Mouse (Mus musculus): ENCODE data around the gene Pkd1. TPM values are rescaled to one million over a fixed set of nuclear protein-coding genes. Genes with fewer than 3 reads are reported as not detected.

Pkd1 gene
- polyA plus RNA-seq, 1 experiment from 2014 or later = 20.6 TPM

GRCm38 (mm10) chr17:24597989-24598388, 48.4 kb downstream of the Pkd1 start:
- Histone ChIP-seq H3K9me3 (ENCODE audit: control insufficient read depth, low read length) (no peaks in the 10 kb centered on the region), H3K27ac (ENCODE audit: low read depth, low read length) (no peak overlapping the region), H3K9ac (ENCODE audit: low read length) (no peak overlapping the region), H3K4me1 (ENCODE audit: control insufficient read depth, insufficient read depth, low read length) (no peaks in the 10 kb centered on the region), H3K27me3 (ENCODE audit: control insufficient read depth, insufficient read depth, low read length) (no peaks in the 10 kb centered on the region), H3K36me3 (ENCODE audit: control insufficient read depth, insufficient read depth, low read length) (peaks cover 57% of the 10 kb centered on the region), H3K4me2 (ENCODE audit: low read depth) (no peak overlapping the region), H3K4me3 (ENCODE audit: low read depth, low read length) (no peak overlapping the region)
- 90% methylated on average over 3 of the region's 3 CpGs for WGBS
- DNase-seq (ENCODE audit: low spot score) (no peak), ATAC-seq (ENCODE audit: insufficient read depth, low FRiP score, low TSS enrichment) (no peak)

GRCm38 (mm10) chr17:24600502-24600901, 50.9 kb downstream of the Pkd1 start:
- ATAC-seq (ENCODE audit: insufficient read depth, low FRiP score, low TSS enrichment) (no peak), DNase-seq (ENCODE audit: low spot score) (no peak)
- H3K36me3 ChIP-seq (ENCODE audit: control insufficient read depth, insufficient read depth, low read length) = peaks cover 39% of the 10 kb centered on the region
- H3K4me3 ChIP-seq (ENCODE audit: low read depth, low read length) = no peak overlapping the region
- H3K4me2 ChIP-seq (ENCODE audit: low read depth) = no peak overlapping the region
- no peaks in the 10 kb centered on the region for H3K9me3 ChIP-seq (ENCODE audit: control insufficient read depth, low read length)
- no peak overlapping the region for H3K27ac ChIP-seq (ENCODE audit: low read depth, low read length)
- H3K27me3 ChIP-seq (ENCODE audit: control insufficient read depth, insufficient read depth, low read length) = no peaks in the 10 kb centered on the region
- 89% methylated on average over 4 of the region's 4 CpGs for WGBS
- no peaks in the 10 kb centered on the region for H3K4me1 ChIP-seq (ENCODE audit: control insufficient read depth, insufficient read depth, low read length)
- no peak overlapping the region for H3K9ac ChIP-seq (ENCODE audit: low read length)

- Histone ChIP-seq H3K9ac (ENCODE audit: low read length) (no peak overlapping the region), H3K27me3 (ENCODE audit: control insufficient read depth, insufficient read depth, low read length) (no peaks in the 10 kb centered on the region), H3K27ac (ENCODE audit: low read depth, low read length) (no peak overlapping the region), H3K9me3 (ENCODE audit: control insufficient read depth, low read length) (no peaks in the 10 kb centered on the region), H3K4me2 (ENCODE audit: low read depth) (no peak overlapping the region), H3K4me3 (ENCODE audit: low read depth, low read length) (no peak overlapping the region), H3K4me1 (ENCODE audit: control insufficient read depth, insufficient read depth, low read length) (no peaks in the 10 kb centered on the region), H3K36me3 (ENCODE audit: control insufficient read depth, insufficient read depth, low read length) (peaks cover 29% of the 10 kb centered on the region)
- DNase-seq (ENCODE audit: low spot score) = no peak
- 98% methylated on average over 8 of the region's 8 CpGs for WGBS
- no peak for ATAC-seq (ENCODE audit: insufficient read depth, low FRiP score, low TSS enrichment)
Observed at GRCm38 (mm10) chr17:24603961-24604360, 54.3 kb downstream of the Pkd1 start.

DNA sequence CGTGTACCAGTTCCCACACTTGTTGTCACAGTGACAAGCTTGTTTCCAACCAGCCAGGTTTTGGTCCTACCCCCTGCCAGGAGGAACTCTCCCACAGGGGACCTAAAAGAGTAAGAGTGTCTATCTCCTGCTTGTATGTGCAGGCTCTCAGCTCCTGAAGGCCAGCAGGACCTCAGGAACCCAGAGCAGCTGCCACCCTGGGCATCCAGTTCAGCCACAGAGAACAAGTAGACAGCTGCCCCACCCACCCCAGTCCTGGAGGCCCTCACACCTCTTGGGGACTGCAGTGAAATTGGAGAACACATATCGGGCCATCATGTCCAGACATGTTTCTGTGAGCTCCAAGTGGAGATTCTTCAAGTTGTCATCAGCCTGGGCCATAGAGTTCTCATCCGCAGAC, 54.9 kb downstream of the Pkd1 start:
- Histone ChIP-seq H3K27ac (ENCODE audit: low read depth, low read length) (no peak overlapping the region), H3K27me3 (ENCODE audit: control insufficient read depth, insufficient read depth, low read length) (no peaks in the 10 kb centered on the region), H3K4me2 (ENCODE audit: low read depth) (no peak overlapping the region), H3K4me1 (ENCODE audit: control insufficient read depth, insufficient read depth, low read length) (no peaks in the 10 kb centered on the region), H3K9me3 (ENCODE audit: control insufficient read depth, low read length) (no peaks in the 10 kb centered on the region), H3K36me3 (ENCODE audit: control insufficient read depth, insufficient read depth, low read length) (peaks cover 24% of the 10 kb centered on the region), H3K4me3 (ENCODE audit: low read depth, low read length) (no peak overlapping the region), H3K9ac (ENCODE audit: low read length) (no peak overlapping the region)
- WGBS = 92% methylated on average over 3 of the region's 3 CpGs
- ATAC-seq (ENCODE audit: insufficient read depth, low FRiP score, low TSS enrichment) = no peak
- DNase-seq (ENCODE audit: low spot score) = no peak

- 90% methylated on average over 4 of the region's 4 CpGs for WGBS
- Histone ChIP-seq H3K4me1 (ENCODE audit: control insufficient read depth, insufficient read depth, low read length) (no peaks in the 10 kb centered on the region), H3K36me3 (ENCODE audit: control insufficient read depth, insufficient read depth, low read length) (peaks cover 11% of the 10 kb centered on the region), H3K27me3 (ENCODE audit: control insufficient read depth, insufficient read depth, low read length) (no peaks in the 10 kb centered on the region), H3K9me3 (ENCODE audit: control insufficient read depth, low read length) (no peaks in the 10 kb centered on the region), H3K4me2 (ENCODE audit: low read depth) (no peak overlapping the region), H3K9ac (ENCODE audit: low read length) (no peak overlapping the region), H3K4me3 (ENCODE audit: low read depth, low read length) (no peak overlapping the region), H3K27ac (ENCODE audit: low read depth, low read length) (no peak overlapping the region)
- ATAC-seq (ENCODE audit: insufficient read depth, low FRiP score, low TSS enrichment) = no peak
- no peak for DNase-seq (ENCODE audit: low spot score)
Observed at GRCm38 (mm10) chr17:24608370-24608769, 58.7 kb downstream of the Pkd1 start.

- Histone ChIP-seq H3K36me3 (ENCODE audit: control insufficient read depth, insufficient read depth, low read length) (peaks cover 16% of the 10 kb centered on the region), H3K9me3 (ENCODE audit: control insufficient read depth, low read length) (no peaks in the 10 kb centered on the region), H3K4me2 (ENCODE audit: low read depth) (no peak overlapping the region), H3K27ac (ENCODE audit: low read depth, low read length) (no peak overlapping the region), H3K4me1 (ENCODE audit: control insufficient read depth, insufficient read depth, low read length) (no peaks in the 10 kb centered on the region), H3K27me3 (ENCODE audit: control insufficient read depth, insufficient read depth, low read length) (no peaks in the 10 kb centered on the region), H3K9ac (ENCODE audit: low read length) (no peak overlapping the region), H3K4me3 (ENCODE audit: low read depth, low read length) (no peak overlapping the region)
- ATAC-seq (ENCODE audit: insufficient read depth, low FRiP score, low TSS enrichment) = no peak
- 94% methylated on average over 8 of the region's 8 CpGs for WGBS
- no peak for DNase-seq (ENCODE audit: low spot score)
Observed at GRCm38 (mm10) chr17:24608874-24609273, 59.2 kb downstream of the Pkd1 start.

- WGBS = 87% methylated on average over 2 of the region's 2 CpGs
- Histone ChIP-seq H3K9ac (ENCODE audit: low read length) (no peak overlapping the region), H3K9me3 (ENCODE audit: control insufficient read depth, low read length) (no peaks in the 10 kb centered on the region), H3K4me1 (ENCODE audit: control insufficient read depth, insufficient read depth, low read length) (no peaks in the 10 kb centered on the region), H3K36me3 (ENCODE audit: control insufficient read depth, insufficient read depth, low read length) (peaks cover 22% of the 10 kb centered on the region), H3K27ac (ENCODE audit: low read depth, low read length) (no peak overlapping the region), H3K4me2 (ENCODE audit: low read depth) (no peak overlapping the region), H3K27me3 (ENCODE audit: control insufficient read depth, insufficient read depth, low read length) (no peaks in the 10 kb centered on the region), H3K4me3 (ENCODE audit: low read depth, low read length) (no peak overlapping the region)
- DNase-seq (ENCODE audit: low spot score) (no peak), ATAC-seq (ENCODE audit: insufficient read depth, low FRiP score, low TSS enrichment) (no peak)
Observed at GRCm38 (mm10) chr17:24610711-24611110, 61.1 kb downstream of the Pkd1 start.

DNA sequence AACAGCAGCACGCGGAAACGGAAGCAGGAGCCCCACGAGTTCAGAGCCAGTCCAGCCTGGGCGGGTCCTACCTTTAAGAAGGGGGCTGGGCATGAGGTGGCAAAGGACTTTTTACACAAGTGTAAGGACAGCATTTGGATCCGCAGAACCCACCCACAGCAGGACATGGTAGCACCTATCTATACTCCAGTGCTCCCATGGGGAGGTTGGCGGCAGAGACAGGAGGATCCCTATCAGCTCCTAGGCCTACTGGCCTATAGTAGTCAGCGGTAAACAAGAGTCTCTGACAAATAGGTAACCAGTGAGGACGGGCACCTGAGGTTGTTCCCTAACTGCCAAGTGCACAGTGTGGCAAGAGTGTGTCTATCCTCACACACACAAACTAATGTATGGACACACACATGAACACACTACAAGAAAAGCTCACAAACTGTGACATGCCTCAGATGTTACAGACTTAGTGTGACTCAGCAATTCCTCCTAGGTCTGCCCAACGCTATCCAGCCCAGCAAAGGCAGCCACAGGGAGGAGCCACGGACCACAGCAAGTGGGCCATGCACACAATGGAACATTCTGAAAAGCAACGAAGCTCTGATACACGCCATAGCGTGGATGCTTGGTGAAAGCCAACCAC, 68.0 kb downstream of the Pkd1 start:
- Histone ChIP-seq H3K36me3 (ENCODE audit: control insufficient read depth, insufficient read depth, low read length) (peaks cover 31% of the 10 kb centered on the region), H3K4me3 (ENCODE audit: low read depth, low read length) (no peak overlapping the region), H3K27me3 (ENCODE audit: control insufficient read depth, insufficient read depth, low read length) (no peaks in the 10 kb centered on the region), H3K27ac (ENCODE audit: low read depth, low read length) (no peak overlapping the region), H3K4me1 (ENCODE audit: control insufficient read depth, insufficient read depth, low read length) (no peaks in the 10 kb centered on the region), H3K9me3 (ENCODE audit: control insufficient read depth, low read length) (no peaks in the 10 kb centered on the region), H3K9ac (ENCODE audit: low read length) (no peak overlapping the region), H3K4me2 (ENCODE audit: low read depth) (no peak overlapping the region)
- WGBS = 87% methylated on average over 14 of the region's 14 CpGs
- ATAC-seq (ENCODE audit: insufficient read depth, low FRiP score, low TSS enrichment) (no peak), DNase-seq (ENCODE audit: low spot score) (no peak)

- H3K27me3 ChIP-seq (ENCODE audit: control insufficient read depth, insufficient read depth, low read length) = no peaks in the 10 kb centered on the region
- H3K9me3 ChIP-seq (ENCODE audit: control insufficient read depth, low read length) = no peaks in the 10 kb centered on the region
- no peaks in the 10 kb centered on the region for H3K4me1 ChIP-seq (ENCODE audit: control insufficient read depth, insufficient read depth, low read length)
- WGBS = 94% methylated on average over 8 of the region's 8 CpGs
- DNase-seq (ENCODE audit: low spot score) (no peak), ATAC-seq (ENCODE audit: insufficient read depth, low FRiP score, low TSS enrichment) (no peak)
- no peak overlapping the region for H3K4me3 ChIP-seq (ENCODE audit: low read depth, low read length)
- no peak overlapping the region for H3K27ac ChIP-seq (ENCODE audit: low read depth, low read length)
- H3K9ac ChIP-seq (ENCODE audit: low read length) = no peak overlapping the region
- H3K4me2 ChIP-seq (ENCODE audit: low read depth) = no peak overlapping the region
- peaks cover 21% of the 10 kb centered on the region for H3K36me3 ChIP-seq (ENCODE audit: control insufficient read depth, insufficient read depth, low read length)
Observed at GRCm38 (mm10) chr17:24625472-24625871, 75.8 kb downstream of the Pkd1 start.

All from neural tube, embryonic 11.5 days (tissue).